Mouse (Mus musculus) thymus, adult 2 months (tissue): Measurements from ENCODE around the gene Flnb.

Experiments used
- CTCF ChIP-seq: fragments of 200-500 bp; IDR thresholded peaks from 2 replicates; pipeline ENCODE4 v1.5.1; 2012; ENCODE audit warnings: mild to moderate bottlenecking, control low read depth, low read length, moderate library complexity, borderline replicate concordance; ENCODE audit not compliant: control insufficient read depth, poor library complexity, insufficient read depth; ENCODE audit errors: extremely low read depth
- POLR2A ChIP-seq: fragments of 200-500 bp; IDR thresholded peaks from 2 replicates; pipeline ENCODE4 v1.6.1; 2012; ENCODE audit warnings: mild to moderate bottlenecking, low read length, control low read depth, moderate library complexity; ENCODE audit not compliant: control insufficient read depth, poor library complexity, insufficient read depth; ENCODE audit errors: extremely low read depth

DNA sequence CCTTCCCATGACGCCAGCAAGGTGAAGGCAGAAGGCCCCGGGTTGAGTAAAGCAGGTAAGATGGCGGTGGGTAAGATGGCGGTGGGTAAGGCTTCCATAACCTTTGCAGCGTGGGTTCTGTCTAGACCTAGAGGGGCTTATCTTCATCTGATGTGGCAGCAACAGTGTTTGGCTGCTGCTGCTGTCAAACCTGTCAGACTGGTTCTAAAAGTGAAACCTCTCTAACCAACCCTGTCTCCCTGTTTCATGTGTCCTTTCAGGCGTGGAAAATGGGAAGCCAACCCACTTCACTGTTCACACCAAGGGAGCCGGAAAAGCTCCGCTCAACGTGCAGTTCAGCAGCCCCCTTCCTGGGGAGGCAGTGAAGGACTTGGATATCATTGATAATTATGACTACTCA lies 78.4 kb downstream of the Flnb start:
- TF ChIP-seq CTCF (no peak), POLR2A (no peak)
